Mouse (Mus musculus) forebrain, postnatal 0 days (tissue): ENCODE measurements around the gene Atxn7l1. TPM values are rescaled to one million over a fixed set of nuclear protein-coding genes. Genes with fewer than 3 reads are reported as not detected.

Experiments
- ATAC-seq: fragments of 200-750 bp; cut with Nextera tagmentation; 2 replicates; pipeline ENCODE4 v1.8.0; 2017; ENCODE audit warnings: mild to moderate bottlenecking, moderate library complexity
- DNase-seq: peaks from one replicate; pipeline ENCODE4 v3.0.0-alpha.2; 2015
- H3K27ac ChIP-seq: fragments of 300-500 bp; sonication (generic); 2 replicates; pipeline ENCODE4 v1.5.1; 2014; ENCODE audit warnings: low read depth, mild to moderate bottlenecking, antibody characterized with exemption, low read length, moderate library complexity, mixed read lengths
- H3K27me3 ChIP-seq: fragments of 300-500 bp; sonication (generic); 2 replicates; pipeline ENCODE4 v1.6.1; 2014; ENCODE audit warnings: mild to moderate bottlenecking, low read length, mixed read lengths; ENCODE audit not compliant: insufficient read depth
- H3K36me3 ChIP-seq: fragments of 300-500 bp; sonication (generic); 2 replicates; pipeline ENCODE4 v1.6.1; 2014; ENCODE audit warnings: mild to moderate bottlenecking, moderate library complexity; ENCODE audit not compliant: insufficient read depth
- H3K4me1 ChIP-seq: fragments of 300-500 bp; sonication (generic); 2 replicates; pipeline ENCODE4 v1.6.1; 2014; ENCODE audit warnings: antibody characterized with exemption; ENCODE audit not compliant: insufficient read depth
- H3K4me2 ChIP-seq: fragments of 300-500 bp; sonication (generic); 2 replicates; pipeline ENCODE4 v1.6.1; 2014; ENCODE audit warnings: low read depth, mild to moderate bottlenecking, moderate library complexity
- H3K4me3 ChIP-seq: fragments of 300-500 bp; sonication (generic); 2 replicates; pipeline ENCODE4 v1.5.1; 2014; ENCODE audit warnings: low read depth, low read length, mixed read lengths
- H3K9ac ChIP-seq: fragments of 300-500 bp; sonication (generic); 2 replicates; pipeline ENCODE4 v1.6.1; 2014; ENCODE audit warnings: mild to moderate bottlenecking
- H3K9me3 ChIP-seq: fragments of 300-500 bp; sonication (generic); 2 replicates; pipeline ENCODE4 v1.6.1; 2016; ENCODE audit warnings: low read length
- CTCF ChIP-seq: sonication (generic); IDR thresholded peaks from 2 replicates; pipeline ENCODE4 v1.5.1; 2016; ENCODE audit warnings: antibody characterized with exemption, control low read depth, low read depth
- WGBS: fragments of 180-500 bp; shearing (Covaris S2); extraction: QIAGEN DNeasy Blood & Tissue Kit; methylation state at CpG from one replicate; pipeline ENCODE4 v1.1.7; 2014; 5-methylcytosine and 5-hydroxymethylcytosine counted together
- polyA plus RNA-seq: library from polyadenylated mRNA; unstranded; fragments of >200 nt; fragmentation: Nextera tagmentation; extraction: Ambion mirVana; gene quantifications from 2 replicates; pipeline ENCODE4 v1.2.1, GENCODE M21; 2015
- total RNA-seq: library from RNA; depleted of rRNA; stranded (reverse); fragments of >200 nt; gene quantifications from 2 replicates; pipeline ENCODE4 v1.2.3, GENCODE M21; 2014

The Atxn7l1 gene
- total and polyA plus RNA-seq, 2 experiments from 2014 or later: 18.2 to 23.0 TPM

GRCm38 (mm10) chr12:33242679-33243078 is 95.2 kb downstream of the Atxn7l1 start:
- 75% methylated on average over 8 of the region's 8 CpGs for WGBS
- Histone ChIP-seq H3K27me3 (no peaks in the 10 kb centered on the region), H3K36me3 (no peaks in the 10 kb centered on the region), H3K9me3 (peaks cover 4% of the 10 kb centered on the region; the same call in 1 of the 2 replicates), H3K4me1 (peaks cover 7% of the 10 kb centered on the region; the same call in 1 of the 2 replicates), H3K27ac (no peak overlapping the region), H3K9ac (no peak overlapping the region), H3K4me2 (no peak overlapping the region), H3K4me3 (no peak overlapping the region)
- no peak for TF ChIP-seq CTCF
- no peak for DNase-seq
- peak; percentile 67 for ATAC-seq

- H3K36me3 ChIP-seq: no peaks in the 10 kb centered on the region
- peak; percentile 52 for DNase-seq
- peaks cover 4% of the 10 kb centered on the region; the same call in 1 of the 2 replicates for H3K9me3 ChIP-seq
- H3K4me1 ChIP-seq: peaks cover 7% of the 10 kb centered on the region; the same call in 1 of the 2 replicates
- H3K4me3 ChIP-seq: no peak overlapping the region
- H3K27me3 ChIP-seq: no peaks in the 10 kb centered on the region
- 0 out of 2 replicates have a peak overlapping the region, but pooled peaks have one; percentile 10 for H3K9ac ChIP-seq
- peak overlapping the region; percentile 26 for H3K4me2 ChIP-seq
- no peak for TF ChIP-seq CTCF
- peak overlapping the region; percentile 57; the same call in 1 of the 2 replicates for H3K27ac ChIP-seq
- WGBS: 55% methylated on average over 15 of the region's 15 CpGs
- peak; percentile 56 for ATAC-seq
Measured at GRCm38 (mm10) chr12:33244132-33244875, 96.8 kb downstream of the Atxn7l1 start.

GRCm38 (mm10) chr12:33245455-33245854 is 98.0 kb downstream of the Atxn7l1 start:
- H3K36me3 ChIP-seq: no peaks in the 10 kb centered on the region
- H3K4me2 ChIP-seq: no peak overlapping the region
- WGBS: 60% methylated on average over 4 of the region's 4 CpGs
- no peak overlapping the region for H3K4me3 ChIP-seq
- peaks cover 3% of the 10 kb centered on the region; the same call in 1 of the 2 replicates for H3K9me3 ChIP-seq
- DNase-seq: no peak
- no peak for TF ChIP-seq CTCF
- peak; percentile 22; the same call in 1 of the 2 replicates for ATAC-seq
- H3K27ac ChIP-seq: no peak overlapping the region
- H3K9ac ChIP-seq: no peak overlapping the region
- H3K4me1 ChIP-seq: peaks cover 7% of the 10 kb centered on the region; the same call in 1 of the 2 replicates
- H3K27me3 ChIP-seq: no peaks in the 10 kb centered on the region

- H3K4me3 ChIP-seq: no peak overlapping the region
- ATAC-seq (no peak; the same call in 1 of the 2 replicates), DNase-seq (no peak)
- no peak overlapping the region for H3K4me2 ChIP-seq
- no peak overlapping the region for H3K9ac ChIP-seq
- no peaks in the 10 kb centered on the region for H3K9me3 ChIP-seq
- H3K27me3 ChIP-seq: no peaks in the 10 kb centered on the region
- H3K36me3 ChIP-seq: no peaks in the 10 kb centered on the region
- no peak overlapping the region for H3K27ac ChIP-seq
- no peak for TF ChIP-seq CTCF
- 54% methylated on average over 8 of the region's 8 CpGs for WGBS
- H3K4me1 ChIP-seq: peaks cover 7% of the 10 kb centered on the region; the same call in 1 of the 2 replicates
Measured at GRCm38 (mm10) chr12:33246878-33247277, 99.4 kb downstream of the Atxn7l1 start.

GRCm38 (mm10) chr12:33250197-33250596 is 102.7 kb downstream of the Atxn7l1 start:
- H3K4me2 ChIP-seq: no peak overlapping the region
- no peak overlapping the region for H3K9ac ChIP-seq
- peaks cover 5% of the 10 kb centered on the region; the same call in 1 of the 2 replicates for H3K4me1 ChIP-seq
- DNase-seq (no peak), ATAC-seq (no peak)
- H3K9me3 ChIP-seq: no peaks in the 10 kb centered on the region
- 92% methylated on average over 6 of the region's 6 CpGs for WGBS
- H3K27me3 ChIP-seq: no peaks in the 10 kb centered on the region
- no peak for TF ChIP-seq CTCF
- no peak overlapping the region for H3K27ac ChIP-seq
- H3K4me3 ChIP-seq: no peak overlapping the region
- no peaks in the 10 kb centered on the region for H3K36me3 ChIP-seq

- H3K27me3 ChIP-seq: no peaks in the 10 kb centered on the region
- no peak overlapping the region for H3K4me3 ChIP-seq
- H3K36me3 ChIP-seq: no peaks in the 10 kb centered on the region
- H3K9ac ChIP-seq: no peak overlapping the region
- H3K9me3 ChIP-seq: no peaks in the 10 kb centered on the region
- H3K4me2 ChIP-seq: no peak overlapping the region
- no peaks in the 10 kb centered on the region for H3K4me1 ChIP-seq
- DNase-seq (no peak), ATAC-seq (peak; percentile 17; the same call in 1 of the 2 replicates)
- WGBS: 62% methylated on average over 8 of the region's 8 CpGs
- TF ChIP-seq CTCF: no peak
- H3K27ac ChIP-seq: no peak overlapping the region
Measured at GRCm38 (mm10) chr12:33251399-33251798, 103.9 kb downstream of the Atxn7l1 start.

- Histone ChIP-seq H3K27me3 (no peaks in the 10 kb centered on the region), H3K4me3 (no peak overlapping the region), H3K27ac (no peak overlapping the region), H3K9me3 (no peaks in the 10 kb centered on the region), H3K4me1 (no peaks in the 10 kb centered on the region), H3K36me3 (no peaks in the 10 kb centered on the region), H3K9ac (no peak overlapping the region), H3K4me2 (no peak overlapping the region)
- ATAC-seq (no peak), DNase-seq (no peak)
- WGBS: 80% methylated on average over 6 of the region's 6 CpGs
- no peak for TF ChIP-seq CTCF
Measured at GRCm38 (mm10) chr12:33252621-33253020, 105.1 kb downstream of the Atxn7l1 start.
